Mouse (Mus musculus): ENCODE data around the gene Ubd. TPM values are rescaled to one million over a fixed set of nuclear protein-coding genes. Genes with fewer than 3 reads are reported as not detected.
A peak's percentile ranks its signal among the peaks of the same experiment; 100 is the strongest.
"Not testable (repeated sequence)": the region's sequence is repeated elsewhere in the genome, so short reads cannot be mapped to it uniquely, and the experiment has no call there.

Gene Ubd
- total RNA-seq (2021) = not detected
- long read RNA-seq, experiment 1, partial matches to known transcripts = 1 of 1 reads
- long read RNA-seq, experiment 1, other reads (novel, unspliced or antisense) = 0 of 1 reads
- long read RNA-seq, experiment 2 = 0 reads

DNA sequence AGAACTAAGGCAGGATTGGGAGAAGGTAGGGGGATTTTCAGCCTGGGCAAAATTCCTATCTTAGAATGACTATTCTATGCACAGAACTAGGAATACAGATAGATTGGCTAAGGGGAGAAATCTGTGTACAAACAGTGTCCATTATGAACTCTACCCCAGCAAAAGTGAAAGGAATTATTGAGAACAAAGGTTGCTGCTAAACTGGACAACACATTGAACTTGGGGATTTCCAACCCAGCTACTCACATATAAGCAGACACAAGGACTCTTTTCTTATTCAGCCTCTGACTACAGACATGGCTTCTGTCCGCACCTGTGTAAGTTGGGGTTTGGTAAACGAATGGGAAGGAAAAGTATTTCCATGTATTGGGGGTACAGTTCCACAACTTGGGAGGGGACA, at the start of gene Ubd:
Ubd (plus strand) TSS at position 237 of the 400 bp plus-strand sequence.
- DNase-seq (ENCODE audit: low spot score in 2 of 2) = no peak

DNA sequence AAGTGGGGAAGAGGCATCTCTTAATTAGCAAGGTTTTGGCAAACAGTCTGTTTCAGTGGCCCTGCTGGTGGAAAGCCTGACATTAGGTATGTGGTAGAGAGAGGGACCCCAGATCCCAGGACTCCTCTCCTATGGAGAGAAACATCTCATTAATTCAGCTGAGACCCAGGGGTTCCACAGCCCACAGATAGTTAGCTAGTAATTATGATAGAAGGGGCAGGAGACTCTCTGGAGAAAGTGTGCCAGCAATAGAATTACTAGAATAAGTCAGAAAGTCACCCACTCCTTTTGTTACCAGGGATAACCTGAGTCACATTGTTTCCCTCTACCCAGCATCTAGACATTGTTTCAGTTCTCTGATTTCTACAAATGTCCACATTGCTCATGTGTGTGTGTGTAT, 32.3 kb upstream of the Ubd start, which contains the start of gene Olfr93:
Olfr93 (minus strand) TSS at position 101 of the 400 bp plus-strand sequence.
- no peak for DNase-seq (ENCODE audit: low spot score in 2 of 2)

DNA sequence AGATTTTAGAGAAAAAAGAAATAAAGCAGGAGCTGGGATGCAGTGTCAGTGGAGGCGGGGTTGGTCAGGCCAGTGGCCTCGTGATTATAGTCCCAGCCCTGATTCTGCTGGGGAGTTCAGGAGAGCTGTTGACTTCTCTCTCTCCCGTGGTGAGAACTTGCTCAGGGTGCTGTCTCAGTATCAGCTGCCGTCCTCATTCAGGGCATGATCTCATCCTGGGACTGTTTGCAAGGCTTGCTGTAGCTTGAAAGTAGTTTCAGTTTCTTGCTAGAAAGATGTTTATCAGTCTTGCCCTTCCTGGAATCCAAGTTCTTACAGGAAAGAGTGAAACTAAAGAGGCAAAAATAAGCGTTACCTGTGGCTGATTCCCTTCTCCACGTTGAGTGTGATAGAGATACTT, 8.2 kb upstream of the Ubd start:
- no peak for DNase-seq (ENCODE audit: low spot score in 2 of 2)

DNA sequence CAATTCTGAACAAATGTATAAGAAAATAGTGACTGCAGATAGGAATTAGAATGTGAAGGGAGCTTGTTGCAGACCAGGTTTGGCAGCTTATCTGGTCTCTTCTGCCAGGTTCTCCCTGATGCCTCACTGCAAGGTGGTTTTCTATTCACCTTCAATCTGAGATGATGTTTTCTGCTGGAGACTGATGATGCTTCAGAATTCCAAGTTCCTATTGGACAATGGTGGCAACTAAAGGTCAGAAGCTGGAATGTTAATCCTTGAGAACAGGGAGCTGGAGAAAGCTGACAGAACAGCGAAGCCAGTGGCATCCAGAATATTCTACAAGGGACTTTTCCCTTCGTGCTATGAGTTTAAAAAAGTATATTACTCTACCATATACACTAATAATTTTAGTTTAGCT, 3.0 kb upstream of the Ubd start:
- no peak for DNase-seq (ENCODE audit: low spot score in 2 of 2)

DNA sequence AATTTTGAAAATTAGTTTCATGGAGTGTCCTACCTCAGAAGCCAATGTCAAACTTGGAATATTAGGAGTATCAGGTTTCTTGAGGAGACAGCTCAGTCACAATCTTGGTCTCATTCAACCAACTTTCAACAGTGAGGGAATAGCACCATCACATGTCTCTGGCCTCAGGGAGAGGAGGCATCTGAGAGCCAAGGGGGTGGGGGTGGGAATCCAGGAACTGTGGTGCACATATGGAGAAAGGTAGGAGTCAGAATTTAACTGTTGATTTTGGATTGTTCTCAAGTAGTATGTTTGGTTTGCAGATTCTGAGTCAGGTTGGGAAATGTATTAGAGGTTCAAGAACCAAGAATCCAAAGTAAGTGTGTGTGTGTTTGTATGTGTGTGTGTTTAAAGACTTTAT, 660 bp upstream of the Ubd start:
- DNase-seq (ENCODE audit: low spot score in 2 of 2) = no peak

- no peak for DNase-seq (ENCODE audit: low spot score in 2 of 2)
Measured at GRCm38 (mm10) chr17:37194782-37195181, 1.1 kb downstream of the Ubd start.

GRCm38 (mm10) chr17:37196845-37197724, 3.4 kb downstream of the Ubd start:
- DNase-seq (ENCODE audit: low spot score in 2 of 2) = peak in 1 of 2 experiments; percentile 14

GRCm38 (mm10) chr17:37200894-37201293, 7.2 kb downstream of the Ubd start, which contains the start of gene Olfr94:
TSS of gene Olfr94 (minus strand) at chr17:37200994.
- no peak for DNase-seq (ENCODE audit: low spot score in 2 of 2)

- peak; percentile 37 to 70 for DNase-seq (ENCODE audit: low spot score in 2 of 2)
Measured at GRCm38 (mm10) chr17:37203206-37203916, 9.7 kb downstream of the Ubd start.

DNA sequence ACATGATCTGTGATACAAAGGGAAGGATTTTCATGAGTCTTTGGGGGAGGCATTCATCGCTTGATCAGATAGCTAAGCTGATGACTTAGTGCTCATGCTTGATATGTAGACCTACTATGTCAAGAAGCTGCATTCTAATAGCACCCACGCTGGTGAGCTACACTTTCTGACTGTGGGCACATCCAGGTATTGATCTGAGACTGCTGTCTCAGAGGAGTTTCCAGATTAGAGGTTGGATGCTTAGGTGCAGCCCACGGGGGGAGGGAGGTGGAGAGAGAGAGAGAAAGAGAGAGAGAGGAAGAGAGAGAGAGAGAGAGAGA, 10.2 kb downstream of the Ubd start:
- DNase-seq (ENCODE audit: low spot score in 2 of 2) = no peak

DNA sequence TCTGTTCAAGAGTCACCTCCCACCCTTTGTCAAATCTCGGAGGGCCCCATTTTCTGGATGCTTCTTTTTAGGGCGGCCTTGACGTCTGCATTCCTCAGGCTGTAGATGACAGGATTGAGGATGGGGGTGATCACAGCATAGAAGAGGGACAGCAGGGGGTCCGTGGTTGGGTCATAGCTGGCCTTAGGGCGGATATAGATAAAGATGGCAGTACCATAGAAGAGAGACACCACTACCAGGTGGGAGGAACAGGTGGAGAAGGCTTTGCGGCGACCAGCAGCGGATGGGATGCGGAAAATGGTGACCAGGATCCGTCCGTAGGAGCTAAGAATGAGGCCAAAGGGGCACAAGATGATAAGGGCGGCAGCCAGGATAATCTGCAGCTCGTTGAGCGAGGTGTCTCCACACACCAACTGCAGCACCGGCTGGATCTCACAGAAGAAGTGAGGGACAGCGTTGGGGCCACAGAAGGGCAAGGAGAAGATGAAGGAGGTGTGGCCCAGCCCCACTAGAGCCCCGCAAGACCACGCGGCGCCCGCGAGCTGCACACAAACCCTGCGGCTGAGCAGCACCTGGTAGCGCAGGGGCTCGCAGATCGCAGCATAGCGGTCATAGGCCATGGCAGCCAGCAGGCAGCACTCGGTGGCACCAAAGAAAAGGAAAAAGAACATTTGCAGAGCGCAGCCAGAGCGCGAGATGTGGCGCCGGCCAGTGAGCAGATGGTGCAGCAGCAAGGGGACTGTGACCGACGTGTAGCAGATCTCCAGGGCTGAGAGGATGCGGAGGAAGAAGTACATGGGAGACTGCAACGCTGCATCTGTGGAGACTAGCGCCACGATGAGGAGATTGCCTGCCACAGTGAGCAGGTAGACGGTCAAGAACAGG, 17.4 kb downstream of the Ubd start:
- no peak for DNase-seq (ENCODE audit: low spot score in 2 of 2)

DNA sequence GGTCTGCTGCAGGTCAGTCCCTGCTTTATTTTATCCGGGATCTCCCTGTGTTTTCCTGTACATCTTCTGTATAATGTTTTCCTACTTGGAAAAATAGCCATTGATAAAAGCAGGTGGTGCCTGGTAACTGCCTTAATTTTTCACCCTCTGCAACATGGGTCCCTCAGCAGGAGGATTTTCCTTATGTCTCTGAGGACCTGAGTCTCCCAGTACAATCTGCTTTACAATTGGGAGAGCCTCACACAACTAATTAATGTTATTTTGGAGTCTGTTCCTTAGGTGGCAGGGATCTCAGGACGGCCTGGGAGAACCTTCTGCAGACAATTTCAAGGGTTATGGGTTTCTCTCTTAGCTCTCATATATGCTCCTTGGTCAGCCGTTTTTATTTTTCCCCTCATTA, 19.3 kb downstream of the Ubd start, which contains the start of gene Olfr95:
Olfr95 (minus strand) TSS at position 101 of the 400 bp plus-strand sequence.
- no peak for DNase-seq (ENCODE audit: low spot score in 2 of 2)

DNA sequence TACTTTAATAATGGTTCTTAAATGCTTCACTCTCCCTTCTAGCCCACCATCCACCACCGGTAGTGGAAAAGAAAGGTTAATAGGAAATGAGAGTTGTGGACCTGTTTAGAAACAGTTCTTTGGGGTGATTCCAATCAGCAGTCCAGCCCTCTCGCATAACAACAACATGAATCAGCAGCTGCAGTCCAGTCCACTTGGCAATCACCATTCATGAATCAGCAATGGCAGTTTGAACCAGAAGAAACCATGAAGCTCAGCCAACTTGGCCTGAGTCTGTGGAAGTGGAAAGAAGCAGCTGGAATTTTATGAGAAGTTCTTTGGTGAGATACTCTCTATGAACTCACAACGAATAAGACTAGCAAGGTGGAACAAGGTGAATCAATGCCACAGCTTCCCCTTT, 24.8 kb downstream of the Ubd start:
- DNase-seq (ENCODE audit: low spot score in 2 of 2) = no peak

GRCm38 (mm10) chr17:37219846-37220245, 26.2 kb downstream of the Ubd start, which contains the start of gene Olfr96:
TSS of gene Olfr96 (plus strand) at chr17:37220146.
- DNase-seq (ENCODE audit: low spot score in 2 of 2) = no peak

DNA sequence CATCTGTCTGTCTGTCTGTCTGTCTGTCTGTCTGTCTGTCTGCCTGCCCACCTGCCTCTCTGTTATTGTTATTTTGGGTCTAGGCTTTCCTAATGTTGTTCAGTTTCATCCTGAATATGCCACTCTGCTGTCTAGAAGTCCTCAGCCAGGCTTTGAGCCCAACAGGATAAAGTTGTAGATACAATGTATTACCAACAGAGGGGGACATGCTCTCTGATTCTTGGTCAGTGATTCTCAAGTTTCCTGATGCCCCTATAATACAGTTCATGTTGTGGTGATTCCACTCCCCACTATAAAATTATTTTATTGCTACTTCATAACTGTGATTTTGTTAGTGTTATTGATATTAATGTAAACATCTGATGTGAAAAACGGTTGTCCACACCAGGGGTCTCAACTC, 28.2 kb downstream of the Ubd start:
- no peak for DNase-seq (ENCODE audit: low spot score in 2 of 2)

GRCm38 (mm10) chr17:37237230-37237629, 43.5 kb downstream of the Ubd start, which contains the start of gene Olfr97:
TSS of gene Olfr97 (minus strand) at chr17:37237330.
- DNase-seq (ENCODE audit: low spot score in 2 of 2) = not testable (repeated sequence)

GRCm38 (mm10) chr17:37242198-37242597, 48.5 kb downstream of the Ubd start:
- DNase-seq (ENCODE audit: low spot score in 2 of 2) = no peak

Data from gastrocnemius, postnatal 4 days (tissue).